Mouse (Mus musculus) limb, embryonic 10.5 days (tissue): ENCODE data around the gene Ccdc117. TPM values are rescaled to one million over a fixed set of nuclear protein-coding genes. Genes with fewer than 3 reads are reported as not detected.

ENCODE experiments used
- polyA plus RNA-seq: library from polyadenylated mRNA; unstranded; fragments of >200 nt; fragmentation: Nextera tagmentation; extraction: Ambion mirVana; gene quantifications from 2 replicates; pipeline ENCODE4 v1.2.1, GENCODE M21; 2016

Ccdc117 gene
- polyA plus RNA-seq, 1 experiment from 2014 or later = 31.8 TPM

Other genes with a start within 250 kb of the Ccdc117 start
- 12.8 and 12.9 TPM in 2 replicates for gene Znrf3, start 97.3 kb downstream of the Ccdc117 start, polyA plus RNA-seq
- gene Xbp1, start 21.5 kb downstream of the Ccdc117 start, polyA plus RNA-seq = 128 and 137 TPM in 2 replicates
- not detected in 2 replicates for gene Ankrd36, start 27.5 kb upstream of the Ccdc117 start, polyA plus RNA-seq
- 155 and 158 TPM in 2 replicates for gene Mrps24, start 173.5 kb upstream of the Ccdc117 start, polyA plus RNA-seq
- 15.4 and 20.3 TPM in 2 replicates for gene Urgcp, start 220.2 kb upstream of the Ccdc117 start, polyA plus RNA-seq
- 125 and 131 TPM in 2 replicates for gene Dbnl, start 246.3 kb upstream of the Ccdc117 start, polyA plus RNA-seq